Mouse (Mus musculus) retina, embryonic 14.5 days (tissue): Measurements from ENCODE around the gene Gm5624.
"Not testable (repeated sequence)": the region's sequence is repeated elsewhere in the genome, so short reads cannot be mapped to it uniquely, and the experiment has no call there.

ENCODE experiments used
- DNase-seq: peaks from one replicate; pipeline ENCODE4 v3.0.0-alpha.2; 2015; ENCODE audit warnings: low spot score

The Gm5624 gene

DNA sequence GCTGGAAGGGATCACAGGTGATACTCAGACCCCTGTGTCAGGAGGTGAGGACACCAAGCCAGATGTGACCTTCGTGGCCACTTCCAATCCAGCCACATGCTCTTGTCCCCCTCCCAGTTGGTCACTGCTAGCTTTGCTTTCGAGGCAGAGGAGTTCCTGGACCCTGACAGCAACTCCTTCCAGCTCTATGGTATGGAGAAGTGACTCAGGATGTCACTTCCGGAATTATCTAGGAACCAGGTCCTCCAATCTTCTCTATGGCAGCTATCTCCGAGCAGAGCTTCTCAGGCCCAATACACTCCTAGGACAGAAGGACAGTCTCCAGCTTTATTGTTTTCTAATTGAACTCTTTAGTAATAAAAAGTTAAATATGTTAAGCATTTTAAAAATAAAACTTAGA, at the start of gene Gm5624:
TSS of gene Gm5624 (minus strand) at position 202 of the 400 bp plus-strand sequence.
- not testable (repeated sequence) for DNase-seq

DNA sequence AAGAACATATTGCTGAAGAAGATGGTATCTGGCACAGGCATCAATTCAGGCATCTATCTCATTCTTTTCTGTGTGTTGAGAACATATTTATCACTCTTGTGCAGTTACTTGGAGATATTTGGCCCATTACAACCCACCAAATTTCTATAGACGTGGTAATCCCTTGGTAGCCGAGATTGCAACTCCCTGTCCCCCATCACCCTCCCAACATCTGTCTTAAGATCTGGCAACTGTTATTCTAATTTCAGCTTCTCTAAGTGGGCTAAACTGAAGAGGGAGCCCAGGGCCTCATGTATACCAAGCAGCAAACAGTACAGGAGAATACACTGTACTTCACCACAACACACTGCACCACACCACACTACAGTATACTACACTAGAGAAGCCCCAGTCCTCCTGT, 36.0 kb downstream of the Gm5624 start:
- DNase-seq, result not testable (repeated sequence)

DNA sequence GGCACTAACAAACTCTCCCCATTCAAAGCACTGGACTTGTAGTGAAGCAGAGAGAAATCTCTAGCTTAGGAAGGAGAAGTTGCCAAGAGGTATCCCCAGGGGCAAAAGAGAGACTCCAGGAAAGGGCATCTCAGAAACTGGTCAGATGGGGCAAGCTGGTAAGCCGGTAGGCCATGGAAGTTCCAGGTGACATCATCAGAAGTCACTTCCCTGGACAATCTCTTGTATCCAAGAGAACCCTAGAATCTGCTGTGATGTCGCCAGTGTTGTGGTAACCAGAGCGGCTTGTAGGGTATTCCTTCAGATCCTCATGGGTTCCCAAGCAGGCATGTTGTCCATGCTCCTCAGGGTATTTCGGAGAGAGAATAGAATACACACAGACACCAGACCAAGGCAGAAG, 44.9 kb downstream of the Gm5624 start, which contains the start of gene Gm8247:
TSS of gene Gm8247 (plus strand) at position 301 of the 400 bp plus-strand sequence.
- not testable (repeated sequence) for DNase-seq

DNA sequence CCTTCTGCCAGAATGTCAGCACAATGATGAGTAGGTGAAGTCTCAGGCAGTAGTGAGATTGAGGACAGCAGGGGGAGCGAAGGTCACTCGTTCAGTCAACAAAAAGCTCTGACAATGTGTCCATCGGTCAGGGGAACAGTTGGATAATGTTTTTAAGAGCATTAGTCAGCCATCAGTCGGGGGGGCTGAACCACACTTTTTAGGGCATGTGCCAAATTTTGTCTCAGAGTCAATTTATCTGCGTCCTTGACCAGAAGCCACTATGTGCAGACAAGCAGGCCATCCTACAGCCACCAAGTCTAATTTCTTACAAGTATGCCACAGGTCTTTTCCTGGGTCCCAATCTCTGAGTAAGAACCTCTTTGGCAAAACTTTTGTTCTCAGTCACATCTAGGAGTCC, 79.8 kb downstream of the Gm5624 start:
- DNase-seq, result not testable (repeated sequence)

DNA sequence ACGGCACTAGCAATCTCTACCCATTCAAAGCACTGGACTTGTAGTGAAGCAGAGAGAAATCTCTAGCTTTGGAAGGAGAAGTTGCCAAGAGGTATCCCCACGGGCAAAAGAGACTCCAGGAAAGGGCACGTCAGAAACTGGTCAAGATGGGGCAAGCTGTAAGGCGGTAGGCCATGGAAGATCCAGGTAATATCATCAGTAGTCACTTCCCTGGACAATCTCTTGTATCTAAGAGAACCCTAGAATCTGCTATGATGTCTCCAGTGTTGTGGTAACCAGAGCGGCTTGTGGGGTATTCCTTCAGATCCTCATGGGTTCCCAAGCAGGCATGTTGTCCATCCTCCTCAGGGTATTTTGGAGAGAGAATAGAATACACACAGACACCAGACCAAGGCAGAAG, 109.8 kb downstream of the Gm5624 start, which contains the start of gene Gm17093:
TSS of gene Gm17093 (plus strand) at position 301 of the 400 bp plus-strand sequence.
- DNase-seq, result not testable (repeated sequence)
